Mouse (Mus musculus) embryo, embryonic 11 days (tissue): ENCODE data around the gene A330070K13Rik.
A peak's percentile ranks its signal among the peaks of the same experiment; 100 is the strongest.

Experiments
- DNase-seq: peaks from one replicate; pipeline ENCODE4 v3.0.0-alpha.2; 2015

The A330070K13Rik gene

GRCm38 (mm10) chr5:130384222-130384912 lies at the start of gene A330070K13Rik:
A330070K13Rik (minus strand) TSS chr5:130384631.
- DNase-seq, result peak; percentile 43

GRCm38 (mm10) chr5:130411516-130411915 lies 27.1 kb upstream of the A330070K13Rik start:
- no peak for DNase-seq

- DNase-seq, result no peak
Observed at GRCm38 (mm10) chr5:130409706-130410105, 25.3 kb upstream of the A330070K13Rik start.

- DNase-seq, result peak; percentile 35
Observed at GRCm38 (mm10) chr5:130405201-130405600, 20.8 kb upstream of the A330070K13Rik start.

GRCm38 (mm10) chr5:130400136-130400917 lies 15.9 kb upstream of the A330070K13Rik start:
- DNase-seq, result no peak

GRCm38 (mm10) chr5:130395142-130395541 lies 10.7 kb upstream of the A330070K13Rik start:
- no peak for DNase-seq

GRCm38 (mm10) chr5:130394386-130394785 lies 10.0 kb upstream of the A330070K13Rik start:
- DNase-seq, result no peak

GRCm38 (mm10) chr5:130393618-130394355 lies 9.4 kb upstream of the A330070K13Rik start:
- no peak for DNase-seq

- DNase-seq, result peak; percentile 31
Observed at GRCm38 (mm10) chr5:130386418-130386817, 2.0 kb upstream of the A330070K13Rik start.

- DNase-seq, result no peak
Observed at GRCm38 (mm10) chr5:130375411-130375810, 9.0 kb downstream of the A330070K13Rik start.

- DNase-seq, result no peak
Observed at GRCm38 (mm10) chr5:130369237-130369636, 15.2 kb downstream of the A330070K13Rik start, which contains the start of gene Caln1. Caln1 (plus strand) TSS chr5:130369455.

- DNase-seq, result no peak
Observed at GRCm38 (mm10) chr5:130368236-130368635, 16.2 kb downstream of the A330070K13Rik start.

- DNase-seq, result peak; percentile 53
Observed at GRCm38 (mm10) chr5:130363773-130364172, 20.7 kb downstream of the A330070K13Rik start.

GRCm38 (mm10) chr5:130363111-130363510 lies 21.3 kb downstream of the A330070K13Rik start:
- no peak for DNase-seq

- DNase-seq, result peak; percentile 16
Observed at GRCm38 (mm10) chr5:130355223-130355622, 29.2 kb downstream of the A330070K13Rik start.

GRCm38 (mm10) chr5:130345871-130346270 lies 38.6 kb downstream of the A330070K13Rik start:
- DNase-seq, result no peak

- no peak for DNase-seq
Observed at GRCm38 (mm10) chr5:130344999-130345398, 39.4 kb downstream of the A330070K13Rik start.

GRCm38 (mm10) chr5:130340656-130341055 lies 43.8 kb downstream of the A330070K13Rik start:
- DNase-seq, result no peak

GRCm38 (mm10) chr5:130335462-130335861 lies 49.0 kb downstream of the A330070K13Rik start:
- DNase-seq, result no peak

- no peak for DNase-seq
Observed at GRCm38 (mm10) chr5:130333971-130334370, 50.5 kb downstream of the A330070K13Rik start.

GRCm38 (mm10) chr5:130333566-130333965 lies 50.9 kb downstream of the A330070K13Rik start:
- DNase-seq, result no peak

- no peak for DNase-seq
Observed at GRCm38 (mm10) chr5:130331206-130331605, 53.2 kb downstream of the A330070K13Rik start.

GRCm38 (mm10) chr5:130330801-130331200 lies 53.6 kb downstream of the A330070K13Rik start:
- DNase-seq, result no peak
